Mouse (Mus musculus) E14TG2a.4 (cell line): ENCODE results near the gene Gm28048.

Source experiments
- CTCF ChIP-seq: conservative IDR thresholded peaks from 2 replicates; pipeline ENCODE4 v1.5.1; 2014; ENCODE audit warnings: low read length
- NANOG ChIP-seq: IDR thresholded peaks from 2 replicates; pipeline ENCODE4 v1.6.1; 2014; ENCODE audit warnings: borderline replicate concordance, low read length, mixed read lengths
- POU5F1 ChIP-seq: IDR thresholded peaks from 2 replicates; pipeline ENCODE4 v1.6.1; 2014; ENCODE audit warnings: low read length, borderline replicate concordance

GRCm38 (mm10) chr11:22931320-22931905 lies 50.5 kb downstream of the Gm28048 start:
- TF ChIP-seq CTCF: no peak
- no peak for TF ChIP-seq NANOG
- no peak for TF ChIP-seq POU5F1
